Mouse (Mus musculus) mesoderm, embryonic 11.5 days (tissue): ENCODE measurements around the gene Fmnl3.

Experiments
- DNase-seq: peaks from one replicate; pipeline ENCODE4 v3.0.0-alpha.2; 2012; ENCODE audit warnings: low read depth, low spot score

Gene Fmnl3

GRCm38 (mm10) chr15:99370259-99370691, at the start of gene Fmnl3:
Gene Fmnl3, minus strand, starts transcription at chr15:99370482.
- peak; percentile 97 for DNase-seq

- DNase-seq = no peak
These were observed 47.5 kb upstream of the Fmnl3 start for GRCm38 (mm10) chr15:99417692-99418271.

- no peak for DNase-seq
These were observed 46.7 kb upstream of the Fmnl3 start for GRCm38 (mm10) chr15:99416957-99417356.

GRCm38 (mm10) chr15:99416348-99416882, 46.1 kb upstream of the Fmnl3 start:
- peak; percentile 93 for DNase-seq

GRCm38 (mm10) chr15:99415793-99416192, 45.5 kb upstream of the Fmnl3 start:
- DNase-seq = peak; percentile 64

GRCm38 (mm10) chr15:99411747-99412146, 41.5 kb upstream of the Fmnl3 start:
- no peak for DNase-seq

GRCm38 (mm10) chr15:99408845-99409244, 38.6 kb upstream of the Fmnl3 start:
- DNase-seq = no peak

GRCm38 (mm10) chr15:99406986-99407570, 36.8 kb upstream of the Fmnl3 start:
- no peak for DNase-seq

- no peak for DNase-seq
These were observed 34.9 kb upstream of the Fmnl3 start for GRCm38 (mm10) chr15:99405150-99405549.

GRCm38 (mm10) chr15:99403159-99403889, 33.0 kb upstream of the Fmnl3 start:
- no peak for DNase-seq

- no peak for DNase-seq
These were observed 30.3 kb upstream of the Fmnl3 start for GRCm38 (mm10) chr15:99400602-99401001.

GRCm38 (mm10) chr15:99399503-99400245, 29.4 kb upstream of the Fmnl3 start:
- no peak for DNase-seq

GRCm38 (mm10) chr15:99397622-99398021, 27.3 kb upstream of the Fmnl3 start:
- no peak for DNase-seq

GRCm38 (mm10) chr15:99396875-99397274, 26.6 kb upstream of the Fmnl3 start:
- DNase-seq = no peak

GRCm38 (mm10) chr15:99396462-99396861, 26.2 kb upstream of the Fmnl3 start:
- DNase-seq = no peak

- no peak for DNase-seq
These were observed 23.3 kb upstream of the Fmnl3 start for GRCm38 (mm10) chr15:99393386-99394252.

GRCm38 (mm10) chr15:99392486-99393385, 22.5 kb upstream of the Fmnl3 start, which contains the start of gene Tmbim6:
Gene Tmbim6, plus strand, starts transcription at chr15:99392882.
- DNase-seq = peak; percentile 100

- DNase-seq = no peak
These were observed 21.7 kb upstream of the Fmnl3 start for GRCm38 (mm10) chr15:99391975-99392374.

GRCm38 (mm10) chr15:99390472-99391401, 20.5 kb upstream of the Fmnl3 start:
- no peak for DNase-seq
